Mouse (Mus musculus): ENCODE results near the gene L3hypdh. TPM values are rescaled to one million over a fixed set of nuclear protein-coding genes. Genes with fewer than 3 reads are reported as not detected.

Gene L3hypdh
- polyA plus RNA-seq (2012; rRNA removed), result 6.4 and 6.7 TPM in 2 replicates

GRCm38 (mm10) chr12:72085329-72086165 lies at the start of gene L3hypdh, which contains the start of gene Jkamp:
L3hypdh (minus strand) TSS chr12:72085439.
Jkamp (plus strand) TSS chr12:72085589.
- DNase-seq (ENCODE audit: extremely low spot score in 1 of 2, low spot score in 1 of 2), result peak; percentile 99

GRCm38 (mm10) chr12:72129203-72129602 lies 44.0 kb upstream of the L3hypdh start:
- DNase-seq (ENCODE audit: extremely low spot score in 1 of 2, low spot score in 1 of 2), result no peak

GRCm38 (mm10) chr12:72115686-72116345 lies 30.6 kb upstream of the L3hypdh start:
- no peak for DNase-seq (ENCODE audit: extremely low spot score in 1 of 2, low spot score in 1 of 2)

- DNase-seq (ENCODE audit: extremely low spot score in 1 of 2, low spot score in 1 of 2), result peak in 1 of 2 experiments; percentile 24
Measured at GRCm38 (mm10) chr12:72115126-72115525, 29.9 kb upstream of the L3hypdh start.

- peak; percentile 59 to 91 for DNase-seq (ENCODE audit: extremely low spot score in 1 of 2, low spot score in 1 of 2)
Measured at GRCm38 (mm10) chr12:72104525-72105281, 19.5 kb upstream of the L3hypdh start.

- no peak for DNase-seq (ENCODE audit: extremely low spot score in 1 of 2, low spot score in 1 of 2)
Measured at GRCm38 (mm10) chr12:72104027-72104426, 18.8 kb upstream of the L3hypdh start.

GRCm38 (mm10) chr12:72102776-72103175 lies 17.5 kb upstream of the L3hypdh start:
- no peak for DNase-seq (ENCODE audit: extremely low spot score in 1 of 2, low spot score in 1 of 2)

GRCm38 (mm10) chr12:72096966-72097365 lies 11.7 kb upstream of the L3hypdh start:
- DNase-seq (ENCODE audit: extremely low spot score in 1 of 2, low spot score in 1 of 2), result no peak

GRCm38 (mm10) chr12:72089802-72090201 lies 4.6 kb upstream of the L3hypdh start:
- no peak for DNase-seq (ENCODE audit: extremely low spot score in 1 of 2, low spot score in 1 of 2)

GRCm38 (mm10) chr12:72086166-72086825 lies 1.1 kb upstream of the L3hypdh start:
- no peak for DNase-seq (ENCODE audit: extremely low spot score in 1 of 2, low spot score in 1 of 2)

- no peak for DNase-seq (ENCODE audit: extremely low spot score in 1 of 2, low spot score in 1 of 2)
Measured at GRCm38 (mm10) chr12:72085024-72085328, 263 bp downstream of the L3hypdh start.

- peak in 1 of 2 experiments; percentile 31 for DNase-seq (ENCODE audit: extremely low spot score in 1 of 2, low spot score in 1 of 2)
Measured at GRCm38 (mm10) chr12:72084261-72085023, 797 bp downstream of the L3hypdh start.

GRCm38 (mm10) chr12:72083265-72083664 lies 2.0 kb downstream of the L3hypdh start:
- DNase-seq (ENCODE audit: extremely low spot score in 1 of 2, low spot score in 1 of 2), result no peak

- DNase-seq (ENCODE audit: extremely low spot score in 1 of 2, low spot score in 1 of 2), result no peak
Measured at GRCm38 (mm10) chr12:72082370-72082769, 2.9 kb downstream of the L3hypdh start.

- no peak for DNase-seq (ENCODE audit: extremely low spot score in 1 of 2, low spot score in 1 of 2)
Measured at GRCm38 (mm10) chr12:72081961-72082360, 3.3 kb downstream of the L3hypdh start.

GRCm38 (mm10) chr12:72078248-72078647 lies 7.0 kb downstream of the L3hypdh start:
- DNase-seq (ENCODE audit: extremely low spot score in 1 of 2, low spot score in 1 of 2), result no peak

GRCm38 (mm10) chr12:72070327-72071269 lies 14.6 kb downstream of the L3hypdh start, which contains the start of gene Gpr135:
Gpr135 (minus strand) TSS chr12:72071125.
- DNase-seq (ENCODE audit: extremely low spot score in 1 of 2, low spot score in 1 of 2), result peak; percentile 72 to 90

- peak in 1 of 2 experiments; percentile 7 for DNase-seq (ENCODE audit: extremely low spot score in 1 of 2, low spot score in 1 of 2)
Measured at GRCm38 (mm10) chr12:72069626-72070326, 15.5 kb downstream of the L3hypdh start.

All from frontal cortex, adult 2 months (tissue).